Mouse (Mus musculus) olfactory bulb, adult 2 months (tissue): Measurements from ENCODE around the gene Diaph3.
"Not testable (repeated sequence)": the region's sequence is repeated elsewhere in the genome, so short reads cannot be mapped to it uniquely, and the experiment has no call there.

Experiments
- CTCF ChIP-seq: fragments of 200-500 bp; IDR thresholded peaks from 2 replicates; pipeline ENCODE4 v1.5.1; 2012; ENCODE audit warnings: low read depth, mild to moderate bottlenecking, low read length, moderate library complexity; ENCODE audit not compliant: insufficient read depth
- POLR2A ChIP-seq: fragments of 200-500 bp; IDR thresholded peaks from 2 replicates; pipeline ENCODE4 v1.6.1; 2012; ENCODE audit warnings: mild to moderate bottlenecking, low read depth, low read length, moderate library complexity; ENCODE audit not compliant: insufficient read depth

DNA sequence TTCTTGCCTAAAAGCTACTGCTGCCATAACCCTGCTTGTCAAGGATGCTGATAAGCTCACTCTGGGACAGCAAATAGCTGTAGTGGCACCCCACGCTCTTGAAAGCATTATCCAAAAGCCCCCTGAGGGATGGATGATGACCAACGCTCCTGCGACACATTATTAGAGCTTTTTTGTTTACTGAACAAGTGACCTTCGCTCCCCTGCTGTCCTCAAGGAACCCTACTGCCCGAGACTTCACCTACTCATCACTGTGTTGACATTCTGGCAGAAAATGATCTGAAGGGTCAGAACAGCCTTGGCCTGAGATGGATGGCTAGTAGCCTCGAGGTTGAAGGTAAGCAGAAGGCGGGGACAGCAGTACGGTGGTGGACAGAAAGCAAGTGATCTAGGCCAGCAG lies 56.1 kb downstream of the Diaph3 start:
- not testable (repeated sequence) for TF ChIP-seq CTCF, POLR2A
